Mouse (Mus musculus) liver, embryonic 12.5 days (tissue): ENCODE results near the gene Pnpo. TPM values are rescaled to one million over a fixed set of nuclear protein-coding genes. Genes with fewer than 3 reads are reported as not detected.
A peak's percentile ranks its signal among the peaks of the same experiment; 100 is the strongest.

Experiments used
- ATAC-seq: fragments of 200-750 bp; cut with Nextera tagmentation; 2 replicates; pipeline ENCODE4 v1.8.0; 2017; ENCODE audit warnings: moderate number of reproducible peaks, mild to moderate bottlenecking, moderate library complexity
- H3K27ac ChIP-seq: fragments of 300-500 bp; sonication (generic); 2 replicates; pipeline ENCODE4 v1.5.1; 2016; ENCODE audit warnings: mild to moderate bottlenecking
- H3K27me3 ChIP-seq: fragments of 300-500 bp; sonication (generic); replicated peaks from 2 replicates; pipeline ENCODE4 v1.6.1; 2016; ENCODE audit warnings: mild to moderate bottlenecking, moderate library complexity
- H3K36me3 ChIP-seq: fragments of 300-500 bp; sonication (generic); 2 replicates; pipeline ENCODE4 v1.6.1; 2016; ENCODE audit warnings: mild to moderate bottlenecking, moderate library complexity
- H3K4me1 ChIP-seq: fragments of 300-500 bp; sonication (generic); 2 replicates; pipeline ENCODE4 v1.6.1; 2016
- H3K4me2 ChIP-seq: fragments of 300-500 bp; sonication (generic); 2 replicates; pipeline ENCODE4 v1.6.1; 2016; ENCODE audit warnings: mild to moderate bottlenecking, moderate library complexity
- H3K4me3 ChIP-seq: fragments of 300-500 bp; sonication (generic); 2 replicates; pipeline ENCODE4 v1.5.1; 2016; ENCODE audit warnings: mild to moderate bottlenecking, moderate library complexity
- H3K9ac ChIP-seq: fragments of 300-500 bp; sonication (generic); 2 replicates; pipeline ENCODE4 v1.6.1; 2016; ENCODE audit warnings: mild to moderate bottlenecking, moderate library complexity
- H3K9me3 ChIP-seq: fragments of 300-500 bp; sonication (generic); replicated peaks from 2 replicates; pipeline ENCODE4 v1.6.1; 2016; ENCODE audit warnings: mild to moderate bottlenecking, moderate library complexity
- WGBS: fragments of 180-500 bp; shearing (Covaris S2); methylation state at CpG from one replicate; pipeline ENCODE4 v1.1.7; 2016; ENCODE audit not compliant: insufficient replicate concordance; 5-methylcytosine and 5-hydroxymethylcytosine counted together
- polyA plus RNA-seq: library from polyadenylated mRNA; unstranded; fragments of >200 nt; fragmentation: Nextera tagmentation; extraction: Ambion mirVana; gene quantifications from 2 replicates; pipeline ENCODE4 v1.2.1, GENCODE M21; 2016

Gene Pnpo
- 528 and 553 TPM in 2 replicates for polyA plus RNA-seq

- H3K36me3 ChIP-seq = peaks cover 66% of the 10 kb centered on the region
- H3K4me3 ChIP-seq = peak within 1 kb of the TSS; percentile 76
- H3K27ac ChIP-seq = peak within 1 kb of the TSS; percentile 98
- no peaks in the 10 kb centered on the region for H3K27me3 ChIP-seq
- H3K9ac ChIP-seq = peak within 1 kb of the TSS; percentile 90
- no peaks in the 10 kb centered on the region for H3K9me3 ChIP-seq
- H3K4me2 ChIP-seq = peak within 1 kb of the TSS; percentile 96
- under 1% methylated on average over 29 of the region's 29 CpGs for WGBS
- peaks cover 75% of the 10 kb centered on the region for H3K4me1 ChIP-seq
- peak; percentile 84 for ATAC-seq
These were observed at the start of gene Pnpo for GRCm38 (mm10) chr11:96943746-96944304. TSS of gene Pnpo (minus strand) at chr11:96943986.

- peak overlapping the region; percentile 74 for H3K27ac ChIP-seq
- H3K4me2 ChIP-seq = no peak overlapping the region
- H3K36me3 ChIP-seq = no peaks in the 10 kb centered on the region
- H3K9ac ChIP-seq = no peak overlapping the region
- no peak overlapping the region for H3K4me3 ChIP-seq
- H3K4me1 ChIP-seq = peaks cover 42% of the 10 kb centered on the region
- ATAC-seq = peak; percentile 30; the same call in 1 of the 2 replicates
- no peaks in the 10 kb centered on the region for H3K9me3 ChIP-seq
- peaks cover 87% of the 10 kb centered on the region for H3K27me3 ChIP-seq
- 11% methylated on average over 8 of the region's 8 CpGs for WGBS
These were observed 49.0 kb upstream of the Pnpo start for GRCm38 (mm10) chr11:96992722-96993311.

GRCm38 (mm10) chr11:96991501-96991900 is 47.7 kb upstream of the Pnpo start:
- Histone ChIP-seq H3K27me3 (peaks cover 87% of the 10 kb centered on the region), H3K36me3 (no peaks in the 10 kb centered on the region), H3K9ac (no peak overlapping the region), H3K4me2 (no peak overlapping the region), H3K4me3 (no peak overlapping the region), H3K9me3 (no peaks in the 10 kb centered on the region), H3K27ac (no peak overlapping the region), H3K4me1 (peaks cover 37% of the 10 kb centered on the region)
- ATAC-seq = no peak
- WGBS = 44% methylated on average over 5 of the region's 5 CpGs

GRCm38 (mm10) chr11:96987873-96988655 is 44.3 kb upstream of the Pnpo start:
- H3K4me3 ChIP-seq = 0 out of 2 replicates have a peak overlapping the region, but pooled peaks have one; percentile 10
- H3K9ac ChIP-seq = peak overlapping the region; percentile 36; the same call in 1 of the 2 replicates
- H3K27ac ChIP-seq = no peak overlapping the region
- peak overlapping the region; percentile 46 for H3K4me2 ChIP-seq
- ATAC-seq = no peak
- 7% methylated on average over 31 of the region's 31 CpGs for WGBS
- no peaks in the 10 kb centered on the region for H3K9me3 ChIP-seq
- no peaks in the 10 kb centered on the region for H3K36me3 ChIP-seq
- peaks cover 24% of the 10 kb centered on the region for H3K4me1 ChIP-seq
- peaks cover 88% of the 10 kb centered on the region for H3K27me3 ChIP-seq

GRCm38 (mm10) chr11:96986463-96986862 is 42.7 kb upstream of the Pnpo start:
- no peaks in the 10 kb centered on the region for H3K9me3 ChIP-seq
- peaks cover 77% of the 10 kb centered on the region for H3K27me3 ChIP-seq
- WGBS = 42% methylated on average over 3 of the region's 3 CpGs
- H3K4me1 ChIP-seq = peaks cover 23% of the 10 kb centered on the region
- H3K36me3 ChIP-seq = no peaks in the 10 kb centered on the region
- no peak overlapping the region for H3K9ac ChIP-seq
- no peak for ATAC-seq
- no peak overlapping the region for H3K4me3 ChIP-seq
- H3K4me2 ChIP-seq = no peak overlapping the region
- H3K27ac ChIP-seq = no peak overlapping the region

- peaks cover 72% of the 10 kb centered on the region for H3K27me3 ChIP-seq
- 35% methylated on average over 4 of the region's 4 CpGs for WGBS
- H3K27ac ChIP-seq = no peak overlapping the region
- H3K9me3 ChIP-seq = no peaks in the 10 kb centered on the region
- H3K36me3 ChIP-seq = no peaks in the 10 kb centered on the region
- H3K9ac ChIP-seq = no peak overlapping the region
- H3K4me1 ChIP-seq = peaks cover 29% of the 10 kb centered on the region
- no peak overlapping the region for H3K4me2 ChIP-seq
- H3K4me3 ChIP-seq = no peak overlapping the region
- no peak for ATAC-seq
These were observed 41.1 kb upstream of the Pnpo start for GRCm38 (mm10) chr11:96984903-96985302.

GRCm38 (mm10) chr11:96982859-96983258 is 39.1 kb upstream of the Pnpo start, which contains the start of gene Sp2:
TSS of gene Sp2 (minus strand) at chr11:96982959.
- Histone ChIP-seq H3K9me3 (no peaks in the 10 kb centered on the region), H3K9ac (no peak within 1 kb of the TSS), H3K27ac (no peak within 1 kb of the TSS), H3K4me2 (no peak within 1 kb of the TSS), H3K4me1 (peaks cover 40% of the 10 kb centered on the region), H3K27me3 (peaks cover 53% of the 10 kb centered on the region), H3K4me3 (no peak within 1 kb of the TSS), H3K36me3 (no peaks in the 10 kb centered on the region)
- WGBS = 68% methylated on average over 7 of the region's 7 CpGs
- ATAC-seq = no peak

GRCm38 (mm10) chr11:96982355-96982754 is 38.6 kb upstream of the Pnpo start:
- Histone ChIP-seq H3K27ac (no peak overlapping the region), H3K9me3 (no peaks in the 10 kb centered on the region), H3K4me3 (no peak overlapping the region), H3K27me3 (peaks cover 48% of the 10 kb centered on the region), H3K36me3 (no peaks in the 10 kb centered on the region), H3K4me2 (no peak overlapping the region), H3K9ac (no peak overlapping the region), H3K4me1 (peaks cover 35% of the 10 kb centered on the region)
- ATAC-seq = no peak
- WGBS = 4% methylated on average over 7 of the region's 7 CpGs

- no peak overlapping the region for H3K9ac ChIP-seq
- no peak overlapping the region for H3K4me3 ChIP-seq
- H3K4me1 ChIP-seq = peaks cover 38% of the 10 kb centered on the region
- 64% methylated on average over 15 of the region's 15 CpGs for WGBS
- H3K27me3 ChIP-seq = peaks cover 39% of the 10 kb centered on the region
- no peak overlapping the region for H3K27ac ChIP-seq
- no peak overlapping the region for H3K4me2 ChIP-seq
- ATAC-seq = no peak
- no peaks in the 10 kb centered on the region for H3K36me3 ChIP-seq
- H3K9me3 ChIP-seq = no peaks in the 10 kb centered on the region
These were observed 37.7 kb upstream of the Pnpo start for GRCm38 (mm10) chr11:96981461-96981860.

- Histone ChIP-seq H3K9ac (no peak overlapping the region), H3K36me3 (peaks cover 8% of the 10 kb centered on the region; the same call in 1 of the 2 replicates), H3K4me1 (peaks cover 52% of the 10 kb centered on the region), H3K27me3 (peaks cover 24% of the 10 kb centered on the region), H3K4me2 (no peak overlapping the region), H3K4me3 (no peak overlapping the region), H3K27ac (no peak overlapping the region), H3K9me3 (no peaks in the 10 kb centered on the region)
- ATAC-seq = no peak
- 69% methylated on average over 5 of the region's 5 CpGs for WGBS
These were observed 36.2 kb upstream of the Pnpo start for GRCm38 (mm10) chr11:96980021-96980420.

- Histone ChIP-seq H3K27ac (peak overlapping the region; percentile 12; the same call in 1 of the 2 replicates), H3K9me3 (no peaks in the 10 kb centered on the region), H3K4me3 (no peak overlapping the region; the same call in 1 of the 2 replicates), H3K4me2 (peak overlapping the region; percentile 85; the same call in 1 of the 2 replicates), H3K4me1 (peaks cover 59% of the 10 kb centered on the region), H3K27me3 (peaks cover 17% of the 10 kb centered on the region), H3K9ac (no peak overlapping the region), H3K36me3 (peaks cover 8% of the 10 kb centered on the region; the same call in 1 of the 2 replicates)
- ATAC-seq = no peak
- 72% methylated on average over 7 of the region's 7 CpGs for WGBS
These were observed 35.5 kb upstream of the Pnpo start for GRCm38 (mm10) chr11:96979329-96979728.
